Mouse (Mus musculus) midbrain, embryonic 16.5 days (tissue): ENCODE measurements around the gene Nfkbie. TPM values are rescaled to one million over a fixed set of nuclear protein-coding genes. Genes with fewer than 3 reads are reported as not detected.

ENCODE experiments used
- ATAC-seq: fragments of 200-750 bp; cut with Nextera tagmentation; 2 replicates; pipeline ENCODE4 v1.8.0; 2017; ENCODE audit warnings: moderate TSS enrichment
- H3K27ac ChIP-seq: fragments of 300-500 bp; sonication (generic); 2 replicates; pipeline ENCODE4 v1.5.1; 2014; ENCODE audit warnings: mild to moderate bottlenecking, low read length, mixed read lengths
- H3K27me3 ChIP-seq: fragments of 300-500 bp; sonication (generic); 2 replicates; pipeline ENCODE4 v1.6.1; 2014; ENCODE audit warnings: low read depth, low read length, mixed read lengths; ENCODE audit not compliant: control insufficient read depth, insufficient read depth
- H3K36me3 ChIP-seq: fragments of 300-500 bp; sonication (generic); 2 replicates; pipeline ENCODE4 v1.6.1; 2014; ENCODE audit warnings: mild to moderate bottlenecking, low read length, moderate library complexity, mixed read lengths; ENCODE audit not compliant: control insufficient read depth, insufficient read depth
- H3K4me1 ChIP-seq: fragments of 300-500 bp; sonication (generic); 2 replicates; pipeline ENCODE4 v1.6.1; 2014; ENCODE audit warnings: mild to moderate bottlenecking, low read length, mixed read lengths; ENCODE audit not compliant: control insufficient read depth, insufficient read depth
- H3K4me2 ChIP-seq: fragments of 300-500 bp; sonication (generic); 2 replicates; pipeline ENCODE4 v1.6.1; 2014; ENCODE audit warnings: mild to moderate bottlenecking, low read length, mixed read lengths
- H3K4me3 ChIP-seq: fragments of 300-500 bp; sonication (generic); 2 replicates; pipeline ENCODE4 v1.5.1; 2014; ENCODE audit warnings: low read depth, mild to moderate bottlenecking, low read length, moderate library complexity, mixed read lengths
- H3K9ac ChIP-seq: fragments of 300-500 bp; sonication (generic); 2 replicates; pipeline ENCODE4 v1.6.1; 2014; ENCODE audit warnings: low read depth, low read length, mixed read lengths
- H3K9me3 ChIP-seq: fragments of 300-500 bp; sonication (generic); replicated peaks from 2 replicates; pipeline ENCODE4 v1.6.1; 2014; ENCODE audit warnings: mild to moderate bottlenecking, low read length, mixed read lengths; ENCODE audit not compliant: control insufficient read depth, poor library complexity, severe bottlenecking
- WGBS: fragments of 180-500 bp; shearing (Covaris S2); extraction: QIAGEN DNeasy Blood & Tissue Kit; methylation state at CpG from one replicate; pipeline ENCODE4 v1.1.7; 2014; 5-methylcytosine and 5-hydroxymethylcytosine counted together
- polyA plus RNA-seq: library from polyadenylated mRNA; unstranded; fragments of >200 nt; fragmentation: Nextera tagmentation; extraction: Ambion mirVana; gene quantifications from 2 replicates; pipeline ENCODE4 v1.2.1, GENCODE M21; 2015

Nfkbie gene
- polyA plus RNA-seq, 1 experiment from 2014 or later, result 3.7 TPM

DNA sequence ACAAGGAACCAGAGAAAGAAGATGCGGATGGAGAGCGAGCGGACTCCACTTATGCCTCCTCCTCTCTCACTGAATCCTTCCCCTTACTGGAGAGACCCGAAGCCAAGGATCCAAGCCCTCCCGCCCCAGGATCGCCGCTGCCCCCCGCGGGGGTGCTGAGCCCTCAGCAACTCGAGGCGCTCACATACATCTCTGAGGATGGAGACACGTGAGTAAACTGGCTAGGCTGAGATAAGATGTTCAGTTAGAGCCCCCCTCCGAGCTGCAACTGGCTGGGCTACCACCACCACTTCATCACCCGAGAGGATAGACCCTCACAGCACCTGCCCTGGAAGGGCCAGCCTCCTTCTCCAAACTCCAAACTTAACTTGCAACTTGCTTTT is 595 bp downstream of the Nfkbie start:
- Histone ChIP-seq H3K4me1 (peaks cover 14% of the 10 kb centered on the region), H3K36me3 (no peaks in the 10 kb centered on the region), H3K4me2 (peak overlapping the region; percentile 99), H3K27ac (no peak overlapping the region), H3K9me3 (no peaks in the 10 kb centered on the region), H3K27me3 (no peaks in the 10 kb centered on the region; the same call in 1 of the 2 replicates), H3K9ac (peak overlapping the region; percentile 64), H3K4me3 (peak overlapping the region; percentile 66)
- WGBS, result 2% methylated on average over 14 of the region's 14 CpGs
- ATAC-seq, result no peak; the same call in 1 of the 2 replicates

DNA sequence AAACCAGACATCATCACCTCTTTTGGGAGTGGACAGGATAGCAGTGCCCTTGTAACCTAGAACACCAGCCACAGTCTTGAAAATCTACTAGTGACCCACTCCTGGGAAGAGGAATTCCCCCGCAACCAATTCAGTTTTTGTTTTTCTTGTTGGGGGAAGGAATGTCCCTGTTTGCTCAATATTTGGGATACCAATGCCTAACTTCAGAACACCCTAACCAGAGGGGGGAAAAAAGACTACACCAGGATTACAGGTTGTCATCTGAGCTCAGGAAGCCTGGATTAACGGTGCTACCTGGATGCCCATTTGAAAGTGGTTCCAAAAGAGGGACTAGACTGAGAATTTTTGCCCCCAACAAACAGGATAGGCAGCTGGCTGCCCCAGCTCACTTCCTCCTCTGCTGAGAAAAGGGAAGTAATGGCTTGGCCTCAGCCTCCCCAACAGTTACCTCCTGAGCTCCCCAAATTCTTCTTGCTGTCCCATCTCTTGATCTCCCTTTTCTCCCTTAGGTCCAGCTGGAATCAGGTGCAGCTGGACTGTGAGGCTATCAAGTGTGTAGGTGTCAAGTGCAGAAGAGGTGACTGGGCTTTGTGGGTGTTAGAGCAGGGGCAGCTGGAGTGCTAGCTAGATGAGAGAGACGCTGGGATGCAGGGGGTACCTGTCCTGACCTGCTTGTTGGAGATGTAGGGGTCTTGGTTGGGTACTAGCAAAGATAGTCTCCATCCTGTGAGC is 1.2 kb downstream of the Nfkbie start:
- peak overlapping the region; percentile 66 for H3K4me3 ChIP-seq
- no peaks in the 10 kb centered on the region for H3K9me3 ChIP-seq
- peak overlapping the region; percentile 99 for H3K4me2 ChIP-seq
- H3K27me3 ChIP-seq, result no peaks in the 10 kb centered on the region; the same call in 1 of the 2 replicates
- H3K4me1 ChIP-seq, result peaks cover 14% of the 10 kb centered on the region
- H3K27ac ChIP-seq, result no peak overlapping the region
- ATAC-seq, result no peak
- peak overlapping the region; percentile 64 for H3K9ac ChIP-seq
- no peaks in the 10 kb centered on the region for H3K36me3 ChIP-seq
- 72% methylated on average over 3 of the region's 3 CpGs for WGBS

DNA sequence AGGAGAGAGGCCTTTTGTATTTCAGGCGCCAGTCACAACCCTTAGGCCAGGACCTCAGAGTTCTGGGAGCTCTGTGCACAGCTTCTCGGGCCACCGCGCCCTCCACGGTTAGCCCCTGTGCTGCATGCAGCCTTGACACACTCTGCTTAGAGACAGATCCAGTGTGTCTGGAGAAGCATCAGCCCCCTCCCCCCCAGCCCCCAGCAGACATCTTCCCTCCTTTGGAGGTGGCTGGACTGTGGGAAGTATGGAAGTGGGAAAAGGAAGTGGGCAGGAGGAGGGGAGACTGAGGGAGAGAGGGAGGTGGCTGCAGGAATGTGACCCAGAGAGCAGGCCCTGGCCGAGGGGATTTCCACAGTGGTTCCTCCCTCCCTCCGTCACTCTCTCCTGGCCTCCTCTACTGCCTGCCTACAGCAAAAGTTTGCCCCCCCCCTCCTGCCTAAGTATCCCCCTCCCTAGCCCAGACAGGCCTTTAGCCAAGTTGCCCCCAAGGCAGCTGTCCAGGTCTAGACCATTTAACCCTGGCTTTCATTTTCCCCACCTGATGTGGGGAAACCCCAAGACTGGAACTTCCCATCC is 1.8 kb downstream of the Nfkbie start:
- no peak for ATAC-seq
- Histone ChIP-seq H3K27ac (no peak overlapping the region), H3K27me3 (no peaks in the 10 kb centered on the region; the same call in 1 of the 2 replicates), H3K36me3 (no peaks in the 10 kb centered on the region), H3K9ac (no peak overlapping the region), H3K4me1 (peaks cover 10% of the 10 kb centered on the region), H3K4me3 (no peak overlapping the region), H3K9me3 (no peaks in the 10 kb centered on the region), H3K4me2 (no peak overlapping the region)
- 67% methylated on average over 5 of the region's 7 CpGs for WGBS

DNA sequence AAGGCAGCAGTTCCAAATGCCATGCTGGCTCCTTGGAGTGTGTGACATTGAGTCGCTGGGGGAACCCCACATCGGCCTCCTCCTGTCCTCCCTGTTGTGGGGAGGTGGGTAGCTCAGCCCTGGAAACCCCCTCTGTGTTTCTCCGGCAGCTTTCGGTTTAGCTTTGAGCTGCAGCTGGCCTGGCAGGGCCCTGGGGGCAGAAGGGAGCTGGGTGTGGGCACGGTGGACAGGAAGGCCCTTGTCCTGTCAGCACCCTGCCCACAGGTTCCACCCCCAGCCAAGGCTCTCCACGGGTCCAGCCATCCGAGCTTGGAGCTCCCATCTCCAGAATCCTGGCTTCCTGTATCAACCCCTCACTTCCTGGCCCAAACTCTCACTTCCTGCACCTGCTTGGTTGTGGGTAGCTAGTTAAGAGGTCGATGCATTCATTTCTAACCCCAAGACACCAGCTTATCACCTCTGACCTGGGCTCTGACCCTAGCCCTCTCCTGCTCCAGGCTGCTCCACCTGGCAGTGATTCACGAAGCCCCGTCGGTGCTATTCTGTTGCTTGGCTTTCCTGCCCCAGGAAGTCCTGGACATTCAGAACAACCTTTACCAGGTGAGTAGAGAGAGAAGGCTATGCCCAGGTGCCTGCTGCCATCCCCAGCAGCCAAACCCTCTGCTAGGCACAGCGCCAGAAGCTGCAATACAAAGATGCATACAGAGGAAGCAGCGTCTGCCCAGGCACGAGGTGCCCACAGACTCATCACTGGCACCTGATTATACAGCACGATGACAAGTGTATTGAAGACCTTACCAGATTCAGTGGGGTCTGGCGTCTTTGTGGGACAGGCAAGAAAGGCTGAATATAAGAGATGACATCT is 2.7 kb downstream of the Nfkbie start:
- no peak for ATAC-seq
- Histone ChIP-seq H3K4me2 (no peak overlapping the region), H3K27ac (no peak overlapping the region), H3K4me1 (peaks cover 10% of the 10 kb centered on the region), H3K9ac (peak overlapping the region; percentile 46), H3K9me3 (no peaks in the 10 kb centered on the region), H3K36me3 (no peaks in the 10 kb centered on the region), H3K4me3 (no peak overlapping the region), H3K27me3 (no peaks in the 10 kb centered on the region; the same call in 1 of the 2 replicates)
- WGBS, result 71% methylated on average over 16 of the region's 16 CpGs

DNA sequence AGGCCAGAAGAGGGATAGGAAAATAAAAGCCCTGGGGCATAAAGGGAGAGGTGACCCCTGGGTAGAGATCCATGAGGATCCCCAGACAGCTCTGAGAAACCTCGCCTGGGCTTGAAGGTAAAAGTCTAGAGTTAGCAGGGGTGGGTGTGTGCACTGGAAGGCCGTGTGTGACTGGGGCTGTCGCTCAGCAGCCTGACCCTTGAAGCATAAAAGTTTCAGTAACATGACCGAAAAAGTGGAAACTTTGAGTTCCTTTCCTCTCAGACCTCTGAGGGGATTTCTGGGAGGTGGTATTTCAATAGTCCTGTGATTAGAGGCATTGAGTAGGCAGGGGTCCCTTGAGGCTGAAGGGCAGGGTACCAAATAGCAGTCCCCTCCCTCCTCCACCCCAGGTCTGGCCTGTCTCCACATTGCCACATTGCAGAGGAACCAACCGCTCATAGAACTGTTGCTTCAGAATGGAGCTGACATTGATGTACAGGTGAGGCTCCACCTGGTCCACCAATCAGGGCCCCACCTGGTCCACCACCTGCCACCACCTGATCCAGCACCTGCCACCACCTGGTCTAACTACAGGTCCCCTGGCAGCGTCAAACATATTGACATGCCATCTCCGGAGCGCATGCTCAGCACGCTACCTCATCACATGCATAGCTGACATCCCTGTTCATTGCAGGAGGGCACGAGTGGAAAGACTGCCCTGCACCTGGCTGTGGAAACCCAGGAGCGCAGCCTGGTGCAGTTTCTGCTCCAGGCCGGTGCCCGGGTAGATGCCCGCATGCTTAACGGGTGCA is 4.4 kb downstream of the Nfkbie start:
- no peak for ATAC-seq
- H3K4me2 ChIP-seq, result no peak overlapping the region
- H3K4me1 ChIP-seq, result peaks cover 14% of the 10 kb centered on the region
- H3K36me3 ChIP-seq, result no peaks in the 10 kb centered on the region
- no peak overlapping the region for H3K27ac ChIP-seq
- no peaks in the 10 kb centered on the region for H3K9me3 ChIP-seq
- 88% methylated on average over 15 of the region's 15 CpGs for WGBS
- no peaks in the 10 kb centered on the region; the same call in 1 of the 2 replicates for H3K27me3 ChIP-seq
- no peak overlapping the region for H3K4me3 ChIP-seq
- H3K9ac ChIP-seq, result no peak overlapping the region

DNA sequence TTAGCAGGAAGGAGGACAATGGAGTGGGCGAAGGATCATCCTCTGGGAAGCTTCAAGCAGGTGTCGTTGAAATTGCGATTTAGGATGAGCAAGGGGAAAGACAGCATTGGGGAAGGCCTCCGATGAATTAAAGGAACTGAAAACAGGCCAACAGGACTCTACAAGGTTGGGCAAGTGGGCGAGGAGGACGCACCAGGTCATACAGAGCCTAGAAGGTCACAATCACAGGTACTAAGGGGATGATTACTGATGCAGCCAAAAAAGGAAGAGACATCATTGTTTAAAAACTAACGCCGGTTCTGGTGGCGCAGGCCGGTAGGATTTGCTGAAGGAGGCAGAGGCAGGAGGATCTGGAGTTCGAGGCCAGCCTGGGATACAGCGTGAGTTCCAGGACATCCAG is 7.7 kb downstream of the Nfkbie start:
- 80% methylated on average over 12 of the region's 12 CpGs for WGBS
- H3K4me3 ChIP-seq, result no peak overlapping the region

DNA sequence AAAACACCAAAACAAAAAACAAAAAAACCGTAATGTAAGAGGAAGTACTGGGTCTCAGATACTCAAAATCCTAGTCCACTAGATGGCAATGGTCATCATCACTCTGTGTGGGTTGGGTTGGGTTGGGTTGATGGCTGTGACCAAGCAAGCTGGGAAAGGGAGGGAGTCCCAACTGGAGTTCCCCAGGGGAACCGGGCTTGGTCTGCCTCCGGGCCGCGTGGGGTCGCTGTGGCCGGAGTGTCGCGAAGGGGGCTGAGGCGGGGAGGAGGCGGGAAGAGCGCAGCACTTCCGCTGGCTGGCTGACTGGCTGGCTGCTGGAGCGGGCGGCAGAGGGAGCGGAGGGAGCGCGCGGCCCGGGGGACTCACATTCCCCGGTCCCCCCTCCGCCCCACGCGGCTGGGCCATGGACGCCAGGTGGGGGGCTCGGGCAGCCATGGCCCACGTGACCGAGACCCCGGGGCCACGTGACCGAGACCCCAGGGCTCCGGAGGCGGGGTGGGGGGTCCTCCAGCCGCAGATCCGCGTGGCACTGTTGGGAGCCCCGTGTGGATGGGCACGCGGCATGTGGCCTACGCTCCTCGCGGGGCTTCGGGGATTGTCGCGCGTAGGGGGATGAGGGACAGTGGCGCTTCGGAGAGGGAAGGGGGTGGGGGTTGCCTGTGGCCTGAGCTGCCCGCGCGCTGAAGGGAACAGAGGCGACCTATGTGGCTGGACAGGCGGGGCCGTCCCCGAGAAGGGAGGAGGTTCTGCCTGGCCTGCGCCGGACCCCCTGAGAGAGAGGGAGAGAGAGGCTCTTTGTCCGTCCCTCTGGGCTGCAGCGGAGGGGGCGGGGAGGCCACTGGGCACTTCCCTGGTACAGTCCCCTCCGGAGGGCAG is 8.4 kb downstream of the Nfkbie start, which contains the start of gene Slc35b2:
Gene Slc35b2, plus strand, starts transcription at position 220 of the 876 bp plus-strand sequence.
- H3K36me3 ChIP-seq, result peaks cover 17% of the 10 kb centered on the region
- peak within 1 kb of the TSS; percentile 88 for H3K9ac ChIP-seq
- H3K27ac ChIP-seq, result peak within 1 kb of the TSS; percentile 67
- H3K4me2 ChIP-seq, result peak within 1 kb of the TSS; percentile 96
- under 1% methylated on average over 52 of the region's 61 CpGs for WGBS
- peak; percentile 82 for ATAC-seq
- peak within 1 kb of the TSS; percentile 77 for H3K4me3 ChIP-seq
- H3K4me1 ChIP-seq, result peaks cover 11% of the 10 kb centered on the region
- no peaks in the 10 kb centered on the region for H3K9me3 ChIP-seq
- H3K27me3 ChIP-seq, result no peaks in the 10 kb centered on the region

More for the DNA sequence above, 7.7 kb downstream of the Nfkbie start:
- H3K4me1 ChIP-seq, result peaks cover 9% of the 10 kb centered on the region
- no peak overlapping the region for H3K27ac ChIP-seq
- no peaks in the 10 kb centered on the region for H3K9me3 ChIP-seq
- peaks cover 14% of the 10 kb centered on the region for H3K36me3 ChIP-seq
- H3K4me2 ChIP-seq, result peak overlapping the region; percentile 96; the same call in 1 of the 2 replicates
- no peak for ATAC-seq
- H3K9ac ChIP-seq, result no peak overlapping the region
- no peaks in the 10 kb centered on the region for H3K27me3 ChIP-seq
